Mouse (Mus musculus): ENCODE results near the gene Smarcal1.

Smarcal1 gene

GRCm38 (mm10) chr1:72582947-72583731 is at the start of gene Smarcal1:
TSS of gene Smarcal1 (plus strand) at chr1:72583251.
- peak; percentile 96 for DNase-seq (ENCODE audit: low read depth, low spot score)

- DNase-seq (ENCODE audit: low read depth, low spot score), result no peak
These were observed 49.6 kb upstream of the Smarcal1 start for GRCm38 (mm10) chr1:72533439-72533838.

GRCm38 (mm10) chr1:72535725-72536571 is 47.1 kb upstream of the Smarcal1 start:
- DNase-seq (ENCODE audit: low read depth, low spot score), result no peak

GRCm38 (mm10) chr1:72536611-72537351 is 46.3 kb upstream of the Smarcal1 start, which contains the start of gene March4:
TSS of gene March4 (minus strand) at chr1:72536930.
- no peak for DNase-seq (ENCODE audit: low read depth, low spot score)

GRCm38 (mm10) chr1:72538266-72538665 is 44.8 kb upstream of the Smarcal1 start:
- DNase-seq (ENCODE audit: low read depth, low spot score), result no peak

- DNase-seq (ENCODE audit: low read depth, low spot score), result no peak
These were observed 32.7 kb upstream of the Smarcal1 start for GRCm38 (mm10) chr1:72550317-72550716.

GRCm38 (mm10) chr1:72556471-72556870 is 26.6 kb upstream of the Smarcal1 start:
- DNase-seq (ENCODE audit: low read depth, low spot score), result no peak

GRCm38 (mm10) chr1:72558625-72559024 is 24.4 kb upstream of the Smarcal1 start:
- no peak for DNase-seq (ENCODE audit: low read depth, low spot score)

GRCm38 (mm10) chr1:72564334-72564962 is 18.6 kb upstream of the Smarcal1 start:
- no peak for DNase-seq (ENCODE audit: low read depth, low spot score)

GRCm38 (mm10) chr1:72567056-72567455 is 16.0 kb upstream of the Smarcal1 start:
- DNase-seq (ENCODE audit: low read depth, low spot score), result no peak

GRCm38 (mm10) chr1:72568725-72569124 is 14.3 kb upstream of the Smarcal1 start:
- DNase-seq (ENCODE audit: low read depth, low spot score), result no peak

GRCm38 (mm10) chr1:72574047-72574446 is 9.0 kb upstream of the Smarcal1 start:
- no peak for DNase-seq (ENCODE audit: low read depth, low spot score)

- no peak for DNase-seq (ENCODE audit: low read depth, low spot score)
These were observed 8.4 kb upstream of the Smarcal1 start for GRCm38 (mm10) chr1:72574608-72575007.

- DNase-seq (ENCODE audit: low read depth, low spot score), result peak; percentile 31
These were observed 7.9 kb upstream of the Smarcal1 start for GRCm38 (mm10) chr1:72575121-72575520.

- no peak for DNase-seq (ENCODE audit: low read depth, low spot score)
These were observed 5.5 kb upstream of the Smarcal1 start for GRCm38 (mm10) chr1:72577481-72577922.

GRCm38 (mm10) chr1:72578351-72578750 is 4.7 kb upstream of the Smarcal1 start:
- DNase-seq (ENCODE audit: low read depth, low spot score), result no peak

GRCm38 (mm10) chr1:72578806-72579205 is 4.2 kb upstream of the Smarcal1 start:
- DNase-seq (ENCODE audit: low read depth, low spot score), result peak; percentile 11

- DNase-seq (ENCODE audit: low read depth, low spot score), result no peak
These were observed 855 bp downstream of the Smarcal1 start for GRCm38 (mm10) chr1:72583906-72584305.

GRCm38 (mm10) chr1:72585971-72586875 is 3.2 kb downstream of the Smarcal1 start:
- no peak for DNase-seq (ENCODE audit: low read depth, low spot score)

GRCm38 (mm10) chr1:72587532-72587931 is 4.5 kb downstream of the Smarcal1 start:
- no peak for DNase-seq (ENCODE audit: low read depth, low spot score)
